Mouse (Mus musculus): Measurements from ENCODE around the gene Pate2.

Gene Pate2

GRCm38 (mm10) chr9:35569571-35570534, at the start of gene Pate2, which contains the start of gene Hyls1:
Gene Pate2, plus strand, starts transcription at chr9:35570284.
Gene Hyls1, minus strand, starts transcription at chr9:35570398.
- DNase-seq, result peak; percentile 95

- no peak for DNase-seq
These were observed 49.3 kb upstream of the Pate2 start for GRCm38 (mm10) chr9:35520631-35521348.

DNA sequence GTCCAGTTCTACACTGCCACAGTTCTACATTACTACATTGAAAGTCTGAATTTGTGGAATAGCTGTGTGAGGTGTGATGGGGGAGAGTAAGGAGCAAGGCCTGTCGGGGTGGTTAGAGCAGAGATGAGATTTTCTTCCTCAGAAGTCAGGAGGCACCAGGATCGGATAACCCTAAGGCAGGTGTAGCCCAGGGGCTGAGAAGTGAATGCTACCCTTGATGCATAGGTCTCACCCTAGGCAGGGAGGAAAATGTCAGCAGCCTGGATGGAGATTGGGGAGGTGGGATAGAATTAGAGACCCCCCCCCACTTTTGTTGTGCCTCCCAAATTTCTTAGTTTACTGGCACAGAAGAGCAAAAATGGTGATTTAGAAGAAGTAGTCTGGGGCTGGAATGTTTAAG, 47.8 kb upstream of the Pate2 start:
- no peak for DNase-seq

- no peak for DNase-seq
These were observed 47.1 kb upstream of the Pate2 start for GRCm38 (mm10) chr9:35522821-35523515.

GRCm38 (mm10) chr9:35523541-35523940, 46.5 kb upstream of the Pate2 start:
- no peak for DNase-seq

DNA sequence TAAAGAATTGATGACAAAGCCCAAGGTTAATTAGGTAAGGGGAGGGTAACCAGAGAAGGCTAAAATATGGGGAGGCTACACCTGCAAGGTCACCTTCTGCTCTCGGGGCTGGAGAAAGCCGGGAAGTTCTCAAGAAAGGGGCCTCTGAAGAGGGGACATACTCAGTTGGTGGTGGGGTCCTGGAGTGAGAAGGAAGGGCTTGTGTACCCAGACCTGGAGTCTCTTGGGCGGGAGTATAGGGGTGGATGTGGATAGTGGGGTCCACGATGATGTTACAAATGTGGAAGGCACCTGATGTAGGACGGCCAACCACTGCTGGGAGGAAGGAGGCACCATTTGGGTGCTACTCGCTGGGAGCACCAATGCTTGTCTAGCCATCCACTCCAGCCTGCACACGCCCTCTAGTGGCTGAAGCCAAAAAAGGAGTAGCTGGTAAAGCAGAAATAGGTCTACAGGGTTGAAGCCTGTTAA, 46.1 kb upstream of the Pate2 start:
- DNase-seq, result peak; percentile 75

- DNase-seq, result no peak
These were observed 40.9 kb upstream of the Pate2 start for GRCm38 (mm10) chr9:35529141-35529540.

- DNase-seq, result no peak
These were observed 40.3 kb upstream of the Pate2 start for GRCm38 (mm10) chr9:35529796-35530195.

- no peak for DNase-seq
These were observed 36.8 kb upstream of the Pate2 start for GRCm38 (mm10) chr9:35533266-35533665.

GRCm38 (mm10) chr9:35535110-35535509, 35.0 kb upstream of the Pate2 start:
- peak; percentile 48 for DNase-seq

- no peak for DNase-seq
These were observed 34.2 kb upstream of the Pate2 start for GRCm38 (mm10) chr9:35535876-35536275.

- DNase-seq, result no peak
These were observed 30.9 kb upstream of the Pate2 start for GRCm38 (mm10) chr9:35539001-35539750.

DNA sequence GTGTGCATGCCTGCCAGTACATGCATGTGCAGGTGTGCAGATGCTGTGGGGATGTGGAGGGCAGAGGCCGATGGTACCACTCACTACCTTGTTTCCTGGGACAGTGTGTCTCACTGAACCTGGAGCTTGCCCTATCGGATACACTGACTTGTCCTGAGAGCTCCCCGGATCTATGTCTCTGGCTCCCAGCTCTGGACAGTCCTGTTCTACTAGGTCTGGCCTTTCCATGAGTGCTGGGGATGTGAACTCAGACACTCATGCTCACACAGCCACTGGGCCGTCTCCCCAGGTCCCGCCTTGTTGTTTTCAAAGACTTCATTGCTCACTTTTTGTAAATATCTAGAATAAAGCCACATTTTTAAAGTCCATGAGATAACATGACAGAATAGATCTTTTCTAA, 29.1 kb upstream of the Pate2 start:
- DNase-seq, result no peak

GRCm38 (mm10) chr9:35541488-35541887, 28.6 kb upstream of the Pate2 start:
- peak; percentile 83 for DNase-seq

DNA sequence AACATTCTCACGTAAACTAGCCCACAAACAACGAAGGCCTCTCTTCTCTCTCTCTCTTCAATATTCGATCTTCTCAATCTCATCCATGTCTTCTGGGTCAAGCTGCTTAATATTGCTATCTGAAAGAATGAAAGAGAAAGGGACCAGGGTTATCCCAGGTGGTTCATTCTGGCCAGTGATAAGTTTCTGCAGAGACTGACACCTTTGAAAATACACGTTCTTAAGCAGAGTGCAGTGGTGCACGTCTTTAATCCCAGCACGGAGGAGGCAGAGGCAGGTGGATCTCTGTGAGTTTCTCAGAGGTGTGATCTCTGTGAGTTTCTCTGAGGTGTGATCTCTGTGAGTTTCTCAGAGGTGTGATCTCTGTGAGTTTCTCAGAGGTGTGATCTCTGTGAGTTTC, 28.1 kb upstream of the Pate2 start:
- no peak for DNase-seq

DNA sequence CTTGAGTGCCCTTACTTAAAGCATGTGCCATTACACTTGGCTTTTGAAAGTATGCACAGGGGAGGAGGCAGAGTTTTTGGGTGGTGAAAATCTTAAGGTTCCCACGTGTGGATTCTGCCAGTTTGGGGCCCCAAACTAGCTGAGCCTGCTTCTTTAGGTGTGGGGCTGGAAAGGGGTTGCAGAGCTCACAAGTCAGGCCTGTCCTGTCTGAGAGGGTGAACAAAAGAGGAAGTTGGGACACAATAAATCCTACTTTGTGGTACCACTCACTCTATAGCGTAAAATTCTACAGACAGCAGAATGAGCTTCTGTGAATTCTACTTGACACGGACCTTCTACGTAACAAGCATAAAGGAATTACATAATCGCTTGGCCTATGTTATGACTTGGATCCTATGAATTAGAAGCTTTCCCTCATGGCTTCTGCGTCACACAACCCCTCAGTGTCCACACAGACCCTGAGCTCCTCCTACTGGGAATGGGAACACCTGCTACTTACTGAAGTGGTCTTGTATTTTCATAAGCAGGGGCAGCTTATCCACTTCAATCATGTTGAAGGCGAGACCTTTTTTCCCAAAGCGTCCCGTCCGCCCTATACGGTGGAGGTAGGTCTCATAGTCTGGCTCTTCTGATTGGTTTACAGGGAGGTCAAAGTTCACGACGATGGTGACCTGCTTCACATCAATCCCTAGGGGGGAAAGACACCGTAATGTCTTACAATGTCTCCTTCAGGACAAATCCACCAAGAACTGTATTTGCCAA, 26.8 kb upstream of the Pate2 start:
- no peak for DNase-seq

DNA sequence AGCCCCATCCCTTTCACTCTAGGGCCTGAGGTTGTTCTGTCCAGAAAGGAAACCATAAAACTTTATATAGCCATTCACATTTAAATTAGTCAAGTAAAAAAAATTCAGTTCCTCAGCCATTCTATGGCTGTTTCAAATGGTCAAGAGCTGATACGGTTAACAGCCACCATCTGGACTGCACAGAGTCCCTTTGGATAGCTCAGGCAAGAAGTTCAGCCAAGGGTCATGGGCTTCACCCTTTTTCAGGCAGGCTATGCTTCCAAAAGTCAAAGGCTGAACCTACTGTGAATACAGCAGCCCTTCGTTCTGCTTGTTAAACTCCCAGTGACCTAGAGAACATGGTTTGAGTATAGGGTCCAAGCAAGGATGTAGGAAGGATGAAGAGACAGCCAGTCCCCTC, 25.4 kb upstream of the Pate2 start:
- DNase-seq, result no peak

DNA sequence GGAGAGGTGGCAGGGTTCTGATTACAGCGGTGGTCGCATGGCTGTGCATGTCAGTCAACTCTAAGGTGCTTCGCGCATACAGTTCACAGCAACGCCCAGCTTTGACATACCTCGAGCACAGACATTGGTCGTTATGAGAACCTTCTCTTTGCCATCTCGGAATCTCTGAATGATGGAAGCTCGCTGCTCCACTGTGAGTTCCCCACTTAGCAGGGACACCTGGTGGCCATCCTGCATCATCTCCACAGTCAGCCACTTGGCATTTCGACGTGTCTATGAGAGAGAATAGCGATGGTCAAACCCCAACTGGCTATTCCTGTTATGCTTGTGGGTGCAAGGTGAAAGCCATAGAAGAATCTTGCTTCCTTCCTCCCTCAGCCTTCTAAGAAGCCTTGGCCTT, 24.4 kb upstream of the Pate2 start:
- no peak for DNase-seq

DNA sequence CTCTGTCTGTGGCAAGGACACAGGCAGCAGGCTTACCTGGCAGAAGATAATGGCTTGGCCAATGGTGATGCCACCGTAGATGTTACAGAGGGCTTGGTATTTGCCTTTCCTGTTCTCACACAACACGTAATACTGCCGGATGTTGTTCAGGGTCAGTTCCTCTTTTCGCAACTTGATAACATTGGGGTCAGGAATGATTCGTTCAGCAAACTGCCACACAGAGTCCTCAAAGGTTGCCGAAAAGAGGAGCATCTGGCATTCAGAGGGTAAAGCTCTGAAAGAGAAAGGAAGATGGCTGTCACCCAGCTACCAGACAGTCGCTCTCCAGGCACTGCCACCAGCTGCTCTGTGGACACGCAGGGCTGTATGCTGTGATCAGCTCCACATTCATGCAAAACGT, 23.3 kb upstream of the Pate2 start:
- DNase-seq, result no peak

GRCm38 (mm10) chr9:35548455-35548854, 21.6 kb upstream of the Pate2 start:
- DNase-seq, result no peak

DNA sequence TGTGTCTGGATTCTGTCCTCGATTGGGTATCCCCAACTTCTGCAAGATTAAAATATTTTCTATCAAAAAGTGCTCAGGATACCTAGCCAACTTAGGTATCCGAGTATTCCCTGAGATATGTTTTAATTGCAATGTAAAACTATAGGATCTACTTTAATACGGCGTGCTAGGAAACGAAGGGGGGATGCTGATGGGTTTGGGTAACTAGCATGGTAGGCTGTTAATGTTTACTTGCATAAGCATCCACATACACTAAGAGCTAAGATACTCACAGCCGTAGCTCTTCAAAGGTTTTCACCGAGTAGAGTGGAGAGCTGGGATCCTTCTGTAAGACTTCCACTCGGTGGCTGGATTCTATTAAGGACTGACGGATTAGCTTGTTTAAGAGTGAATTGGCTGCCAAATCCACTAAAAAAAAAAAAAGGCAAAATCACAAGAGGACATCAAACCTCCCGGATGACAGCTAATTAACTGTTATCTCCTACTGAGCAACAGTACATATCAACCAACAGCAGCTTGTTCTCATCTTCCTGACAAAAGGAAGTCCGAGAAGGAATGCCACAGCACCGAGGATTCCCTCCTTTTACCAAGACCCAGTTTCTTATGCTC, 13.5 kb upstream of the Pate2 start:
- no peak for DNase-seq
